Comparison of ENCODE assay signal across 26 mouse cellular contexts in genomic region chr3:121560115-121560865, GRCm38 (mm10). TPM values are rescaled to one million over a fixed set of nuclear protein-coding genes. Genes with fewer than 3 reads are reported as not detected.
DNase-seq lines count a peak whose midpoint lies in the region; ATAC-seq and TF ChIP-seq lines count a peak whose summit lies in the region.
"Had no signal": no experiment of that assay in that cellular context is flagged by ENCODE, and none has a peak within 500 bp of the region (broad histone marks: within the 10 kb centered on the region; RNA-seq: fewer than 3 reads in every experiment).

No protein-coding gene starts in this region.

- peak; percentile 45 for ATAC-seq in stomach, postnatal 0 days (ENCODE audit: low FRiP score, low TSS enrichment)
- ATAC-seq: CD4-positive, CD25-positive, alpha-beta regulatory T cell, adult 4 months; midbrain, embryonic 16.5 days had no signal

- no peak for TF ChIP-seq EP300 in stomach, postnatal 0 days (optimal IDR thresholded peaks at IDR 0.05)

- H3K4me2 ChIP-seq in stomach, postnatal 0 days (replicated peaks; ENCODE audit: low read depth): no peak overlapping the region
- H3K4me2 ChIP-seq: forebrain, embryonic 12.5 days; heart, embryonic 13.5 days; hindbrain, embryonic 15.5 days; limb, embryonic 15.5 days; liver, embryonic 15.5 days; neural tube, embryonic 15.5 days had no signal

- no peak overlapping the region for H3K4me3 ChIP-seq in stomach, postnatal 0 days (ENCODE audit: low read depth, low read length)
- H3K4me3 ChIP-seq: forebrain, embryonic 12.5 days; heart, embryonic 13.5 days; hindbrain, embryonic 15.5 days; limb, embryonic 15.5 days; liver, embryonic 15.5 days; neural tube, embryonic 15.5 days had no signal

- peak; percentile 61 for DNase-seq in adrenal gland, postnatal 14 days
- no peak for DNase-seq in adrenal gland, adult 8-10 months
- peak; percentile 52 to 78 for DNase-seq in lung, adult 18-20 months
- DNase-seq in lung, postnatal 14 days: peak; percentile 29
- no peak for DNase-seq in stomach, postnatal 0 days (ENCODE audit: low spot score)
- no peak for DNase-seq in left cerebral cortex, postnatal 4 days
- DNase-seq in frontal cortex, postnatal 25 days (ENCODE audit: low spot score in 2 of 2): no peak
- no peak for DNase-seq in heart, adult 18-20 months
- DNase-seq: cerebellum, adult 9-11 months; gastrocnemius, postnatal 10 days; heart, adult 11 months; heart, postnatal 36 days; kidney, adult 11 months; kidney, postnatal 10 days; layer of hippocampus, postnatal 36 days; right cerebral cortex, postnatal 25 days; thymus, postnatal 4 days had no signal

- WGBS in stomach, postnatal 0 days: 65% methylated on average over 14 of the region's 14 CpGs

- TF ChIP-seq CTCF in stomach, postnatal 0 days (IDR thresholded peaks at IDR 0.05; ENCODE audit: low read depth): no peak

- H3K9me3 ChIP-seq in stomach, postnatal 0 days (ENCODE audit: control insufficient read depth, low read length): no peaks in the 10 kb centered on the region
- H3K9me3 ChIP-seq: forebrain, embryonic 12.5 days; heart, embryonic 13.5 days; hindbrain, embryonic 15.5 days; limb, embryonic 15.5 days; liver, embryonic 15.5 days; neural tube, embryonic 15.5 days had no signal

- H3K9ac ChIP-seq in stomach, postnatal 0 days (ENCODE audit: low read length): no peak overlapping the region
- H3K9ac ChIP-seq: forebrain, embryonic 12.5 days; heart, embryonic 13.5 days; hindbrain, embryonic 15.5 days; limb, embryonic 15.5 days; liver, embryonic 15.5 days; neural tube, embryonic 15.5 days had no signal

- H3K27me3 ChIP-seq in stomach, postnatal 0 days (ENCODE audit: control insufficient read depth, insufficient read depth, low read length): no peaks in the 10 kb centered on the region
- H3K27me3 ChIP-seq: forebrain, embryonic 12.5 days; heart, embryonic 13.5 days; hindbrain, embryonic 15.5 days; limb, embryonic 15.5 days; liver, embryonic 15.5 days; neural tube, embryonic 15.5 days had no signal

- intact Hi-C loops in left cerebral cortex, postnatal 4 days (cut with DNase I): no loop called here

- no peaks in the 10 kb centered on the region for H3K36me3 ChIP-seq in stomach, postnatal 0 days (ENCODE audit: control insufficient read depth, insufficient read depth, low read length)
- H3K36me3 ChIP-seq: forebrain, embryonic 12.5 days; heart, embryonic 13.5 days; hindbrain, embryonic 15.5 days; limb, embryonic 15.5 days; liver, embryonic 15.5 days; neural tube, embryonic 15.5 days had no signal

- no peaks in the 10 kb centered on the region for H3K4me1 ChIP-seq in stomach, postnatal 0 days (replicated peaks; ENCODE audit: control insufficient read depth, insufficient read depth)
- H3K4me1 ChIP-seq: forebrain, embryonic 12.5 days; hindbrain, embryonic 15.5 days; limb, embryonic 15.5 days; neural tube, embryonic 15.5 days had no signal

- H3K27ac ChIP-seq in stomach, postnatal 0 days (replicated peaks): peak overlapping the region; percentile 84
- H3K27ac ChIP-seq: forebrain, embryonic 12.5 days; heart, embryonic 13.5 days; hindbrain, embryonic 15.5 days; limb, embryonic 15.5 days; liver, embryonic 15.5 days; neural tube, embryonic 15.5 days had no signal

RNA-seq across cellular contexts. Expression of gene Slc44a3, which starts 28.1 kb away (rescaled TPM):
- total RNA-seq in adrenal gland, postnatal 14 days (2021): 14.6 TPM in 2 replicates
- total RNA-seq in adrenal gland, adult 8-10 months (2022): 10 to 100 TPM; 23.9 to 28.2 (median 25.3) TPM
- polyA plus RNA-seq in stomach, postnatal 0 days (2015; fragmentation: Nextera tagmentation; extraction: Ambion mirVana): 42.7 and 44.8 TPM in 2 replicates
- total RNA-seq in left cerebral cortex, postnatal 4 days (2021): under 1 TPM in 1 of 2 experiments, not detected in 1; 0.18 TPM
- total RNA-seq in heart, adult 18-20 months (2021): under 1 TPM in 1 of 2 experiments, not detected in 1; 0.46 TPM
- total RNA-seq: layer of hippocampus, postnatal 36 days; left cerebral cortex, postnatal 25 days had no signal
- polyA plus RNA-seq: CD4-positive, CD25-positive, alpha-beta regulatory T cell, adult 4 months had no signal

Comparison
In these comparisons a context has a peak if more than half of its experiments do, and no peak if none do; other contexts are left out.
1. DNase-seq: peak in adrenal gland, postnatal 14 days (single experiment), lung, adult 18-20 months (2 of 2) and lung, postnatal 14 days (single experiment); none in adrenal gland, adult 8-10 months (single experiment), stomach, postnatal 0 days (single experiment), left cerebral cortex, postnatal 4 days (single experiment), frontal cortex, postnatal 25 days (0 of 2) and heart, adult 18-20 months (0 of 2).
2. RNA of gene Slc44a3, which starts 28.1 kb away (total RNA-seq): 23.9 to 28.2 TPM in adrenal gland, adult 8-10 months and 14.6 TPM in adrenal gland, postnatal 14 days; 0.46 TPM in heart, adult 18-20 months and 0.18 TPM in left cerebral cortex, postnatal 4 days; every median in the first group is over 10 times any median in the second.